Mouse (Mus musculus) forebrain, embryonic 12.5 days (tissue): ENCODE results near the gene Saa1. TPM values are rescaled to one million over a fixed set of nuclear protein-coding genes. Genes with fewer than 3 reads are reported as not detected.

Experiments
- ATAC-seq: fragments of 200-750 bp; cut with Nextera tagmentation; 2 replicates; pipeline ENCODE4 v1.8.0; 2017; ENCODE audit warnings: moderate TSS enrichment; ENCODE audit not compliant: low FRiP score
- H3K27ac ChIP-seq: fragments of 300-500 bp; sonication (generic); 2 replicates; pipeline ENCODE4 v1.5.1; 2016; ENCODE audit warnings: mild to moderate bottlenecking
- H3K27me3 ChIP-seq: fragments of 300-500 bp; sonication (generic); 2 replicates; pipeline ENCODE4 v1.6.1; 2016; ENCODE audit warnings: mild to moderate bottlenecking
- H3K36me3 ChIP-seq: fragments of 300-500 bp; sonication (generic); replicated peaks from 2 replicates; pipeline ENCODE4 v1.6.1; 2016; ENCODE audit warnings: mild to moderate bottlenecking
- H3K4me1 ChIP-seq: fragments of 300-500 bp; sonication (generic); 2 replicates; pipeline ENCODE4 v1.6.1; 2016
- H3K4me2 ChIP-seq: fragments of 300-500 bp; sonication (generic); 2 replicates; pipeline ENCODE4 v1.6.1; 2016; ENCODE audit warnings: mild to moderate bottlenecking, moderate library complexity
- H3K4me3 ChIP-seq: fragments of 300-500 bp; sonication (generic); replicated peaks from 2 replicates; pipeline ENCODE4 v1.5.1; 2016; ENCODE audit warnings: mild to moderate bottlenecking
- H3K9ac ChIP-seq: fragments of 300-500 bp; sonication (generic); 2 replicates; pipeline ENCODE4 v1.6.1; 2016; ENCODE audit warnings: mild to moderate bottlenecking
- H3K9me3 ChIP-seq: fragments of 300-500 bp; sonication (generic); 2 replicates; pipeline ENCODE4 v1.6.1; 2016
- WGBS: fragments of 180-500 bp; shearing (Covaris S2); methylation state at CpG from one replicate; pipeline ENCODE4 v1.1.7; 2016; 5-methylcytosine and 5-hydroxymethylcytosine counted together
- polyA plus RNA-seq: library from polyadenylated mRNA; unstranded; fragments of >200 nt; fragmentation: Nextera tagmentation; extraction: Ambion mirVana; gene quantifications from 2 replicates; pipeline ENCODE4 v1.2.1, GENCODE M21; 2016

Gene Saa1
- polyA plus RNA-seq, 1 experiment from 2014 or later: not detected

- Histone ChIP-seq H3K4me1 (peaks cover 3% of the 10 kb centered on the region), H3K4me3 (no peak overlapping the region), H3K27ac (no peak overlapping the region), H3K9ac (no peak overlapping the region), H3K27me3 (no peaks in the 10 kb centered on the region; the same call in 1 of the 2 replicates), H3K36me3 (no peaks in the 10 kb centered on the region), H3K9me3 (no peaks in the 10 kb centered on the region), H3K4me2 (no peak overlapping the region)
- no peak for ATAC-seq
- WGBS: 31% methylated on average over 6 of the region's 6 CpGs
Observed at GRCm38 (mm10) chr7:46714518-46714917, 28.3 kb downstream of the Saa1 start.

GRCm38 (mm10) chr7:46712250-46712649, 30.5 kb downstream of the Saa1 start:
- Histone ChIP-seq H3K9ac (no peak overlapping the region), H3K36me3 (peaks cover 12% of the 10 kb centered on the region), H3K27me3 (no peaks in the 10 kb centered on the region; the same call in 1 of the 2 replicates), H3K9me3 (no peaks in the 10 kb centered on the region), H3K4me1 (peaks cover 7% of the 10 kb centered on the region), H3K4me3 (no peak overlapping the region), H3K4me2 (no peak overlapping the region), H3K27ac (no peak overlapping the region)
- 76% methylated on average over 6 of the region's 6 CpGs for WGBS
- no peak for ATAC-seq

GRCm38 (mm10) chr7:46710390-46710844, 32.4 kb downstream of the Saa1 start, which contains the start of gene Saal1:
Gene Saal1 (minus strand): TSS chr7:46710680.
- H3K27me3 ChIP-seq: no peaks in the 10 kb centered on the region; the same call in 1 of the 2 replicates
- H3K9ac ChIP-seq: peak within 1 kb of the TSS; percentile 89
- ATAC-seq: peak; percentile 96
- H3K4me2 ChIP-seq: peak within 1 kb of the TSS; percentile 59
- no peaks in the 10 kb centered on the region for H3K9me3 ChIP-seq
- 0% methylated on average over 38 of the region's 38 CpGs for WGBS
- peaks cover 7% of the 10 kb centered on the region for H3K4me1 ChIP-seq
- peak within 1 kb of the TSS; percentile 87 for H3K4me3 ChIP-seq
- peak within 1 kb of the TSS; percentile 79 for H3K27ac ChIP-seq
- H3K36me3 ChIP-seq: peaks cover 31% of the 10 kb centered on the region

GRCm38 (mm10) chr7:46700521-46701025, 42.2 kb downstream of the Saa1 start:
- peaks cover 96% of the 10 kb centered on the region for H3K36me3 ChIP-seq
- ATAC-seq: no peak
- WGBS: 98% methylated on average over 6 of the region's 6 CpGs
- no peak overlapping the region for H3K9ac ChIP-seq
- H3K27me3 ChIP-seq: no peaks in the 10 kb centered on the region
- no peak overlapping the region for H3K27ac ChIP-seq
- no peaks in the 10 kb centered on the region for H3K4me1 ChIP-seq
- H3K9me3 ChIP-seq: no peaks in the 10 kb centered on the region
- H3K4me2 ChIP-seq: no peak overlapping the region
- H3K4me3 ChIP-seq: no peak overlapping the region

- H3K9ac ChIP-seq: no peak overlapping the region
- no peaks in the 10 kb centered on the region for H3K9me3 ChIP-seq
- no peak overlapping the region for H3K4me2 ChIP-seq
- no peak overlapping the region for H3K27ac ChIP-seq
- H3K4me1 ChIP-seq: no peaks in the 10 kb centered on the region
- 90% methylated on average over 1 of the region's 1 CpGs for WGBS
- no peak overlapping the region for H3K4me3 ChIP-seq
- no peak for ATAC-seq
- H3K36me3 ChIP-seq: peaks cover 76% of the 10 kb centered on the region
- H3K27me3 ChIP-seq: no peaks in the 10 kb centered on the region
Observed at GRCm38 (mm10) chr7:46696754-46697153, 46.0 kb downstream of the Saa1 start.

Other genes starting within 250 kb of the Saa1 start
- 19.0 and 19.6 TPM in 2 replicates for gene Sergef, start 103.2 kb downstream of the Saa1 start, polyA plus RNA-seq
- 0.63 and 0.76 TPM in 2 replicates for gene Tph1, start 70.4 kb downstream of the Saa1 start, polyA plus RNA-seq
- gene Saal1, start 32.3 kb downstream of the Saa1 start, polyA plus RNA-seq: 37.0 and 37.2 TPM in 2 replicates
- not detected in 2 replicates for gene Saa3, start 27.3 kb downstream of the Saa1 start, polyA plus RNA-seq
- not detected in 2 replicates for gene Saa4, start 10.4 kb downstream of the Saa1 start, polyA plus RNA-seq
- not detected in 2 replicates for gene Saa2, start 8.8 kb upstream of the Saa1 start, polyA plus RNA-seq
- 23.9 and 25.3 TPM in 2 replicates for gene Hps5, start 53.1 kb upstream of the Saa1 start, polyA plus RNA-seq
- gene Gtf2h1, start 53.1 kb upstream of the Saa1 start, polyA plus RNA-seq: 52.6 and 55.4 TPM in 2 replicates
- 1,021 and 1,078 TPM in 2 replicates for gene Ldha, start 98.5 kb upstream of the Saa1 start, polyA plus RNA-seq
- gene Ldhc, start 118.2 kb upstream of the Saa1 start, polyA plus RNA-seq: not detected in 2 replicates
- gene Tsg101, start 177.0 kb upstream of the Saa1 start, polyA plus RNA-seq: 344 and 355 TPM in 2 replicates
- gene Uevld, start 215.5 kb upstream of the Saa1 start, polyA plus RNA-seq: 13.2 and 13.8 TPM in 2 replicates
- gene Gm9999, start 240.6 kb upstream of the Saa1 start, polyA plus RNA-seq: not detected in 2 replicates